Mouse (Mus musculus) mesoderm, embryonic 11.5 days (tissue): Measurements from ENCODE around the gene Tph2.
"Not testable (repeated sequence)": the region's sequence is repeated elsewhere in the genome, so short reads cannot be mapped to it uniquely, and the experiment has no call there.

Experiments
- DNase-seq: peaks from one replicate; pipeline ENCODE4 v3.0.0-alpha.2; 2012; ENCODE audit warnings: low read depth, low spot score

Gene Tph2

GRCm38 (mm10) chr10:115184697-115185096 lies at the start of gene Tph2:
Gene Tph2, minus strand, starts transcription at chr10:115185022.
- peak; percentile 87 for DNase-seq

- no peak for DNase-seq
Measured at GRCm38 (mm10) chr10:115233798-115234197, 49.0 kb upstream of the Tph2 start.

- DNase-seq = no peak
Measured at GRCm38 (mm10) chr10:115232513-115232912, 47.7 kb upstream of the Tph2 start.

DNA sequence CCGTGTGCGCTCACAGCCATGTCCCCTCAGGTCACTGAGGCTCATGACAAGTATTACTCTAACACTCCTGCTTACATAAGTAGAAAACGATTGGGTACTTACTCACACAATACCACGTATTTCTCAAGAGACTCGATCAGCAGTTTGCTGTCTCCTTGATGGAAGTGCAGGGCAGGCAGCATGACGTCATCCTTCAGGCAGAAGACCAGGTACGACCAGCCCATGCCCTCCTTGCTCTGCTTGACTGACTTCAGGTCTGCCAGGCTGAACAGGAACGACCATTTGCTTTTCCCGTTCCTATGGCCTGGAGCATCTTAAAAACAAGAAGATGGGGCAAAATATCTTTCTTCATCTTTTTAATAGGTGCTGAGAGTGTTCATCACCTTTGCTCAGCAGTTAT lies 44.2 kb upstream of the Tph2 start:
- no peak for DNase-seq

DNA sequence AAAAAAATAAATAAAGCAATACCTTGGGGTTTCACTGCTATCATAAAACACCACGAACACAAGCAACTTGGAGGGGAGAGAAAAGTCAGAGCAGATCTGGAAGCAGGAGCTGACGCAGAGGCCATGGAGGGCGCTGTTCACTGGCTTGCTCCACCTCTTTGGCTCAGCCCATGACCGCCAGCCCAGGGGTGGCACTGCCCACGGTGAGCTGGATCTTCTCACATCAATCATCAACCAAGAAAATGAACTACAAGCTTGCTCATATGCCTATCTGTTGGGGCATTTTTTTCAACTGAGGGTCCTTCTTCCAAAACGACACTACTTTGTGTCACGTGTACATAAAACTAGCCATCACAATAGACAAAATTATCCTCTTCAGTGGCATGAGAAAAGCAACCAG lies 41.8 kb upstream of the Tph2 start:
- no peak for DNase-seq

- no peak for DNase-seq
Measured at GRCm38 (mm10) chr10:115223845-115224244, 39.0 kb upstream of the Tph2 start.

- DNase-seq = no peak
Measured at GRCm38 (mm10) chr10:115212916-115213580, 28.2 kb upstream of the Tph2 start.

DNA sequence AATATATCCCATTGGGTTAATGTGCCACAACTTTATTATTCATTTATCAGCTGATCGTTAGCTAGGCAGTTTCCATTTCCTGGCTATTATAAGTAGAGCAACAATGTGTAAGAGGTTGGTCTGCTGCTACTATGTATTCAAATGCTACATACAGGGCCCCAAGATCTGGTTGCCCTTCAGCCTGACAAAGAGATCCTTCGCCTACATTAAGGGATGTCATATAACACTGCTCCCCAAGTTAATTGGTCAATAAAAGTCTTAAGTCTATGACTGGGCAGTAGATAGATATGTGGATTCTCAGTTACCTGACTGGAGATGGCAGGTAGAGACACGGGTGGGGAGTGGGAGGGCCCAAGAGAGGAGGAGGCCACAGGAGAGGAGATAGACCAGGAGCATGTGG lies 21.0 kb upstream of the Tph2 start:
- DNase-seq = no peak

DNA sequence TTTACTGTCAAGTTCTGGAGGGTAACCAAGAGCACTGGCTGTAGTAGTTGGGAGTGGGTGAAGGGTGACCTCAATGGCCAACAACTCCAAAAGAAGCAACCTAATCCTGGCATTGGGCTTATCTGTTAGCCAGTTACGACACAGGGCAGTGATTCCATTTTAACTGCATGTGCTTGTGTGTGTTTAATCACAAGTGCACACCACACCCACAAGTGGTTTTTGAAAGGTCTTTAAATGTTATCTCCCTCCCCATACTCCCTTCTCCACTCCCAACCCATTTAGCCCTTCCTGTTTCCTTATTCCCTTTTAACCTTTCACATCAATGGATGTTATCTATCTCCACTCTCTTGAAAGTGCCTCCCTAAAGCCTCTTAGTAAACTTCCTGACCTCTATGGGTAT lies 20.5 kb upstream of the Tph2 start:
- no peak for DNase-seq

DNA sequence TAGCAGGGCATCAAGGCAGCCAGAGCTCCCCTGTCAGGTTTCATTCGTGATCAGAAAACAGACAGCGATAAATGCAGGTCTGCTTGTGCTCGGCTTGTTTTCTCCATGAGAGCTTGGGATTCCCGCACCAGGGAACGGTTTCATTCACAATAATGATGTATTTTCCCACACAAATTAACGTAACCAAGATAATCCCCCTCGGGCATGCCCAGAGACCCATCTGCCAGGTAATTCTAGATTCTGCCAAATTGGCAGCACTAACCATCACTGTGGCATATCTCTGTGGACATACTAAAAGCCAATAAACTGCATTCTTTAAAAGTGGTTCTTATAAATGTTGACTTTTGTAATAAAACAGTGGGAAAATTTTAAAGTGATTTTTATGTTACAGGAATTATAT lies 6.4 kb upstream of the Tph2 start:
- no peak for DNase-seq

- DNase-seq = no peak
Measured at GRCm38 (mm10) chr10:115187390-115187789, 2.6 kb upstream of the Tph2 start.

GRCm38 (mm10) chr10:115181034-115181433 lies 3.8 kb downstream of the Tph2 start:
- DNase-seq = peak; percentile 19

GRCm38 (mm10) chr10:115178019-115178418 lies 6.8 kb downstream of the Tph2 start:
- DNase-seq = not testable (repeated sequence)

GRCm38 (mm10) chr10:115175591-115175991 lies 9.2 kb downstream of the Tph2 start:
- no peak for DNase-seq

- no peak for DNase-seq
Measured at GRCm38 (mm10) chr10:115173336-115173735, 11.5 kb downstream of the Tph2 start.

GRCm38 (mm10) chr10:115171351-115171818 lies 13.4 kb downstream of the Tph2 start:
- DNase-seq = no peak

- DNase-seq = no peak
Measured at GRCm38 (mm10) chr10:115170496-115171350, 14.1 kb downstream of the Tph2 start.

DNA sequence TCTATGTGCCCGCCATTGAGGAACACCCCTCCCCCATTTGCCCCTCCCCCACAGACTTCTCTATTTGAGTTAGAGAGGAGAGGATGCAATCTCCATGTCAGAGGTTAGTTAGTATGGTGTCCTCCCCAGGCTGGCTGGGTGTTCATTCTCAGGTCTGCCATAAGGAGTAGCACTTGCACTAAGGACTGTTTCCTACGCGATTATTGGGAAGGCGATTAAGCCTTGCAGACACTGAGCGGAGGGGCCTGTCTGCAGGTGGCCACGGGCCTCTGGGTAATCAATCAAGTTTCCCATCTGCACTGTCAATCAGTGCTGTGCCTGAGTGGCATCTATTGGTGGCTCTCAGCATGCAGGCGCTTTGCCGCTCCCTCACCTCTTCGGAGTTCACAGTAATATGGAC lies 15.4 kb downstream of the Tph2 start:
- peak; percentile 4 for DNase-seq

DNA sequence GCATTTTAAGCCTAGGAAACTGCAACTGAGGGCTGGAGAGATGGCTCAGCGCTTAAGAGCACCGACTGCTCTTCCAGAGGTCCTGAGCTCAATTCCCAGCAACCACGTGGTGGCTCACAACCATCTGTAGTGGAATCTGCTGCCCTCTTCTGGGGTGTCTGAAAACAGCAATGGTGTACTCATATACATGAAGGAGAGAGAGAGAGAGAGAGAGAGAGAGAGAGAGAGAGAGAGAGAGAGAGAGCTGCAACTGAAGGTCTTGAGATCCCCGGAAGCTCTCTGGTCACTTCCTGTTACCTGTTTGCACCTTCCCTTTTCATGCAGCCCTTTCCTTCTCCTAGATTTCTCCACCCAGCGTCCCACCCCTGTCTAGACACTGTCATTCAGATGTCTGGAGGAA lies 24.5 kb downstream of the Tph2 start:
- no peak for DNase-seq

GRCm38 (mm10) chr10:115147308-115147707 lies 37.5 kb downstream of the Tph2 start:
- peak; percentile 13 for DNase-seq

- no peak for DNase-seq
Measured at GRCm38 (mm10) chr10:115146257-115146898, 38.4 kb downstream of the Tph2 start.

GRCm38 (mm10) chr10:115144542-115144941 lies 40.3 kb downstream of the Tph2 start:
- no peak for DNase-seq
